Mouse (Mus musculus): ENCODE results near the gene Wdtc1. TPM values are rescaled to one million over a fixed set of nuclear protein-coding genes. Genes with fewer than 3 reads are reported as not detected.

Gene Wdtc1
- total and polyA plus RNA-seq, 3 experiments = 61.8 to 96.1 (median 73.6) TPM

DNA sequence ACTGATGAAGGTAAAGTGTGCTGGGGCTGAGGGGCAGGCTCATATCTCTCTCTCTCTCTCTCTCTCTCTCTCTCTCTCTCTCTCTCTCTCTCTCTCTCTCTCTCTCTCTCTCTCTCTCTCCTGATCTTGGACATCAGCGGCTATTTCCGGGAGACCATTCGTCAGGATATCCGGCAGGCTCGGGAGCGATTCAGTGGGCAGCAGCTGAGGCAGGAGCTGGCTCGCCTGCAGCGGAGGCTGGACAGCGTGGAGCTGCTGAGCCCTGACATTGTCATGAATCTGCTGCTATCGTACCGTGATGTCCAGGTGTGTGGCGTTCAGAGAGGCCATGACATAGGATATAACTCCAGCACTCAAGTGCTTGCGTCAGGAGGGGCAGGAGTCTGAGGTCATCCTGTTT is 109.7 kb downstream of the Wdtc1 start:
- Histone ChIP-seq H3K9ac (ENCODE audit: low read depth, low read length) (0 out of 2 replicates have a peak overlapping the region, but pooled peaks have one; percentile 2), H3K27me3 (ENCODE audit: control insufficient read depth, insufficient read depth, low read length) (no peaks in the 10 kb centered on the region), H3K4me3 (no peak overlapping the region), H3K4me1 (ENCODE audit: control insufficient read depth, insufficient read depth, low read length) (peaks cover 9% of the 10 kb centered on the region), H3K36me3 (ENCODE audit: control insufficient read depth, insufficient read depth, low read length) (no peaks in the 10 kb centered on the region), H3K27ac (peak overlapping the region; percentile 56), H3K79me2 (replicated peaks; ENCODE audit: control insufficient read depth, insufficient read depth, low read length) (no peaks in the 10 kb centered on the region)
- no peak for TF ChIP-seq CTCF (IDR thresholded peaks at IDR 0.05)
- no peak for TF ChIP-seq POLR2A (IDR thresholded peaks at IDR 0.05; ENCODE audit: insufficient read depth, low read depth, low read length)
- no peak for TF ChIP-seq EP300 (IDR thresholded peaks at IDR 0.05; ENCODE audit: insufficient read depth, low read depth, low read length)
- intact Hi-C loops (cut with DNase I) = no loop called here
- 41% methylated on average over 13 of the region's 13 CpGs for WGBS
- no peak for DNase-seq

DNA sequence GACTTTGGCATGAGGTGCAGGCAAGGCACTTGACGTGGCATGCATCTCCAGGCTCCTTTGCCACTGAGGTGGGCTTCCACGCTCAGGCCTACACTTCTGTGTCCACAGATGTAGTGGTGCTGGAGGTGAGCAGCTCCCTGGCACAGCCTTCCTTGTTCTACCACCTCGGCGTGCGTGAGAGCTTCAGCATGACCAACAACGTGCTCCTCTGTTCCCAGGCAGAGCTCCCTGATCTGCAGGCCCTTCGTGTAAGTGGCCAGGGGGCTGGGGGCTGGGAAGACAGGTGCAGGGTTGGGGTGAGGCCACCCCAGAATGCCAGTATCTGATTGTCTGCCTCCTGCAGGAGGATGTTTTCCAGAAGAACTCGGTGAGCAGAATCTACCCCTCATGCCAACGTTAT is 110.6 kb downstream of the Wdtc1 start:
- intact Hi-C loops (cut with DNase I) = no loop called here
- 75% methylated on average over 9 of the region's 9 CpGs for WGBS
- Histone ChIP-seq H3K27ac (peak overlapping the region; percentile 99), H3K4me3 (no peak overlapping the region), H3K36me3 (ENCODE audit: control insufficient read depth, insufficient read depth, low read length) (no peaks in the 10 kb centered on the region), H3K79me2 (replicated peaks; ENCODE audit: control insufficient read depth, insufficient read depth, low read length) (no peaks in the 10 kb centered on the region), H3K27me3 (ENCODE audit: control insufficient read depth, insufficient read depth, low read length) (no peaks in the 10 kb centered on the region), H3K9ac (ENCODE audit: low read depth, low read length) (no peak overlapping the region), H3K4me1 (ENCODE audit: control insufficient read depth, insufficient read depth, low read length) (peaks cover 9% of the 10 kb centered on the region)
- DNase-seq = no peak
- TF ChIP-seq EP300 (IDR thresholded peaks at IDR 0.05; ENCODE audit: insufficient read depth, low read depth, low read length) = no peak
- no peak for TF ChIP-seq CTCF (IDR thresholded peaks at IDR 0.05)
- TF ChIP-seq POLR2A (IDR thresholded peaks at IDR 0.05; ENCODE audit: insufficient read depth, low read depth, low read length) = no peak

Small RNA genes lying within 50 kb of the gene (microRNA-seq; reads per million reads assigned to microRNA genes)
- 7.7 to 9.5 reads per million in 2 experiments for gene Mir5122

Other genes starting within 250 kb of the Wdtc1 start
- gene Wasf2, start 223.0 kb downstream of the Wdtc1 start, total RNA-seq (2021) = 10 to 100 TPM; 77.5 to 83.8 TPM
- 34.6 and 39.7 TPM in 2 replicates for gene Wasf2, start 223.0 kb downstream of the Wdtc1 start, polyA plus RNA-seq (2012; rRNA removed)
- not detected for gene Cd164l2, start 141.3 kb downstream of the Wdtc1 start, total RNA-seq (2021)
- 0.53 and 0.66 TPM in 2 replicates for gene Cd164l2, start 141.3 kb downstream of the Wdtc1 start, polyA plus RNA-seq (2012; rRNA removed)
- gene Gpr3, start 140.9 kb downstream of the Wdtc1 start, total RNA-seq (2021) = under 1 TPM in 1 of 2 experiments, not detected in 1; 0.11 TPM
- gene Gpr3, start 140.9 kb downstream of the Wdtc1 start, polyA plus RNA-seq (2012; rRNA removed) = 0.15 and 0.37 TPM in 2 replicates
- 10 to 100 TPM; 16.3 to 27.3 TPM for gene Map3k6, start 112.7 kb downstream of the Wdtc1 start, total RNA-seq (2021)
- gene Map3k6, start 112.7 kb downstream of the Wdtc1 start, polyA plus RNA-seq (2012; rRNA removed) = 12.0 and 15.7 TPM in 2 replicates
- gene Sytl1, start 90.4 kb downstream of the Wdtc1 start, total RNA-seq (2021) = under 1 TPM; 0.29 to 0.61 TPM
- gene Sytl1, start 90.4 kb downstream of the Wdtc1 start, polyA plus RNA-seq (2012; rRNA removed) = 0.53 and 0.80 TPM in 2 replicates
- gene Tmem222, start 75.7 kb downstream of the Wdtc1 start, total RNA-seq (2021) = 10 to 100 TPM; 31.9 to 33.9 TPM
- gene Tmem222, start 75.7 kb downstream of the Wdtc1 start, polyA plus RNA-seq (2012; rRNA removed) = 48.3 and 72.9 TPM in 2 replicates
- 10 to 100 TPM; 17.0 to 17.4 TPM for gene Slc9a1, start 16.2 kb upstream of the Wdtc1 start, total RNA-seq (2021)
- 21.4 and 21.5 TPM in 2 replicates for gene Slc9a1, start 16.2 kb upstream of the Wdtc1 start, polyA plus RNA-seq (2012; rRNA removed)
- 1 to 10 TPM; 2.0 to 2.3 TPM for gene Tent5b, start 126.7 kb upstream of the Wdtc1 start, total RNA-seq (2021)
- gene Tent5b, start 126.7 kb upstream of the Wdtc1 start, polyA plus RNA-seq (2012; rRNA removed) = 1.4 and 1.9 TPM in 2 replicates
- 1 to 10 TPM; 2.0 to 2.1 TPM for gene Trnp1, start 145.1 kb upstream of the Wdtc1 start, total RNA-seq (2021)
- gene Trnp1, start 145.1 kb upstream of the Wdtc1 start, polyA plus RNA-seq (2012; rRNA removed) = 2.3 and 2.4 TPM in 2 replicates
- not detected for gene Kdf1, start 165.5 kb upstream of the Wdtc1 start, total RNA-seq (2021)
- gene Kdf1, start 165.5 kb upstream of the Wdtc1 start, polyA plus RNA-seq (2012; rRNA removed) = 0.23 TPM in 1 of 2 replicates, not detected in the other
- 10 to 100 TPM; 70.5 to 78.8 TPM for gene Nudc, start 192.5 kb upstream of the Wdtc1 start, total RNA-seq (2021)
- 40.5 and 52.5 TPM in 2 replicates for gene Nudc, start 192.5 kb upstream of the Wdtc1 start, polyA plus RNA-seq (2012; rRNA removed)
- gene Nr0b2, start 199.9 kb upstream of the Wdtc1 start, total RNA-seq (2021) = 10 to 100 TPM; 13.1 to 14.5 TPM
- gene Nr0b2, start 199.9 kb upstream of the Wdtc1 start, polyA plus RNA-seq (2012; rRNA removed) = 28.3 and 45.4 TPM in 2 replicates
- gene Gpatch3, start 221.3 kb upstream of the Wdtc1 start, total RNA-seq (2021) = 1 to 10 TPM; 3.4 to 5.0 TPM
- gene Gpatch3, start 221.3 kb upstream of the Wdtc1 start, polyA plus RNA-seq (2012; rRNA removed) = 1.9 and 2.1 TPM in 2 replicates
- 1 to 10 TPM; 6.8 to 7.3 TPM for gene Gpn2, start 230.9 kb upstream of the Wdtc1 start, total RNA-seq (2021)
- gene Gpn2, start 230.9 kb upstream of the Wdtc1 start, polyA plus RNA-seq (2012; rRNA removed) = 12.1 and 17.7 TPM in 2 replicates
- 1 to 10 TPM; 1.2 TPM for gene Sfn, start 248.7 kb upstream of the Wdtc1 start, total RNA-seq (2021)
- gene Sfn, start 248.7 kb upstream of the Wdtc1 start, polyA plus RNA-seq (2012; rRNA removed) = 1.4 and 2.0 TPM in 2 replicates

Measured in heart, adult 2 months (tissue).